Mouse (Mus musculus) left cerebral cortex, postnatal 14 days (tissue): ENCODE data around the gene Onecut3. TPM values are rescaled to one million over a fixed set of nuclear protein-coding genes. Genes with fewer than 3 reads are reported as not detected.
A peak's percentile ranks its signal among the peaks of the same experiment; 100 is the strongest.

Source experiments
- DNase-seq, 2 experiments: peaks; one replicate each; pipeline ENCODE4 v3.0.0; 2021 to 2022; ENCODE audit warnings: low spot score in 2 of 2, mixed read lengths in 1 of 2
- intact Hi-C: fragments of 180-260 bp; cut with DNase I; formaldehyde crosslinking; loops from one replicate; pipeline ENCODE4 v1.15.1; 2025
- total RNA-seq, 2 experiments: library from RNA; stranded (reverse); gene quantifications; 2 replicates each; pipeline ENCODE4 v1.2.3; 2021

The Onecut3 gene
- total RNA-seq, 2 experiments from 2014 or later = not detected

DNA sequence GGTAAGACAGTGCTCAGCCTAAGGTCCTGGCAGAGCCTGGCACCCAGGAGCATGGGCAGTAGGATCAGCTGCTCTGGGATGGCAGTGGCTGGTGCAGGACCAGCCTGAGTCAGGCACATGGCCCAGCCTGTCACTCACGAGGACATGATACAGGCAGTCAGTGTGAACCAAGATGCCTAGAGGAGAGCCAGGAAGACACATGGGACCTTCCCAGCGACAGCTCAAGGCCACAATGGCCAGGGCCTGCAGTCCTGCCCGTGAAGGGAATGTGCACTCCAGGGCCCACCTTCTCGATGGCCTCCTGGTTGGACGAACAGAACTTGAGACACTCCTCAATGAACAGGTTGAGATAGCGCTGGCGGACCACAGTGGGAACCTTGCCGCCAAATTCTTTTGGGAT is 51.0 kb downstream of the Onecut3 start:
- intact Hi-C loops = loop anchor here (5.0 kb wide), 1 partner anchor 98 kb away; no protein-coding TSS in a partner anchor
- DNase-seq = no peak

GRCm38 (mm10) chr10:80546945-80547344 is 52.3 kb downstream of the Onecut3 start:
- intact Hi-C loops = loop anchor here (5.0 kb wide), 1 partner anchor 100 kb away; no protein-coding TSS in a partner anchor

GRCm38 (mm10) chr10:80547539-80547938 is 52.9 kb downstream of the Onecut3 start:
- no peak for DNase-seq
- intact Hi-C loops = loop anchor here (5.0 kb wide), 1 partner anchor 100 kb away; no protein-coding TSS in a partner anchor

More at GRCm38 (mm10) chr10:80546945-80547344, 52.3 kb downstream of the Onecut3 start:
- DNase-seq = no peak

- intact Hi-C loops = loop anchor here (5.0 kb wide), 1 partner anchor 101 kb away; no protein-coding TSS in a partner anchor
- peak; percentile 56 to 60 for DNase-seq
These were observed 53.9 kb downstream of the Onecut3 start for GRCm38 (mm10) chr10:80548428-80549006.

- no peak for DNase-seq
- intact Hi-C loops = loop anchor here (5.0 kb wide), 1 partner anchor 102 kb away; no protein-coding TSS in a partner anchor
These were observed 54.6 kb downstream of the Onecut3 start for GRCm38 (mm10) chr10:80549279-80549678.

GRCm38 (mm10) chr10:80552364-80552763 is 57.7 kb downstream of the Onecut3 start:
- DNase-seq = no peak
- intact Hi-C loops = no loop called here

DNA sequence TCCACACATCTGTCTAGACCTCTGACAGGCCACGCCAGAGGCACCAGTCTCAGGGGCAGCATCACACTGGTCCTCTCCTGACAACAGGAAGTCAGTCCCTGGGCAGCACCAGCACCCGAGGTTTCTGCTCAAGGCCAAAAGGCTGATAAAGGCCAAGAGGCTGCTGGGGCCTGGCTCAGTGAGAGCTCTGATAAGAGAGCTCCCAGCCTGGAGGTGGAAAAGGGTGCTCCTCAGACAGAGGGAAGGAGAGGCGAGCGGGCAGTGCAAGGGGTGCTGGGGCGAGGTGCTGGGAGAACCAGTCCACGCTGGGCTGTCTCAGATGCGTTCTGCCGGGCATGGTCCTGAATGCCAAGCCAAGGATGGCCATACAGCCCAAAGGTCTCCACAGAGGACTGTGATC is 58.9 kb downstream of the Onecut3 start:
- intact Hi-C loops = no loop called here
- no peak for DNase-seq

- intact Hi-C loops = no loop called here
- DNase-seq = no peak
These were observed 59.4 kb downstream of the Onecut3 start for GRCm38 (mm10) chr10:80553997-80554396.

GRCm38 (mm10) chr10:80557346-80557965 is 62.8 kb downstream of the Onecut3 start:
- peak; percentile 75 for DNase-seq
- intact Hi-C loops = no loop called here

GRCm38 (mm10) chr10:80559431-80559830 is 64.8 kb downstream of the Onecut3 start:
- DNase-seq = no peak
- intact Hi-C loops = no loop called here

DNA sequence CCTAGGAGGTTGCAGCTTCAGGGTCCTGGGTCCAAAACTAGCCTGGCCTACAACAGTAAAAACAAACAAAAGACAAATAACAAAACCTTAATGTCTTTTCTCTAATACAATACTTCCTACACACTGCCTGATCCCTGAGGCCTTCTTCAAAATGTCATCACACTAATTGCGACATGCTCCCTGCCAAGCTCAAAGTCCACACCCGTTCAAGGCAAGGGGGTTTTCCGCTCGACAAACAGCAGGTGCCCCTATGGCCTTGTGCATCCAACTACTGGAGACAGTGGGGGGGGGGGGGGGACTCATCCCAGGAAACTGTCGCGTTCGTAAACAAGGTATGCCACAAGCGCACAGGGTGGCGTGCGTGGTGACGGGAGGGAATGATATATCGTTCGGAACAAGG is 66.0 kb downstream of the Onecut3 start:
- no peak for DNase-seq
- intact Hi-C loops = no loop called here

- DNase-seq = peak; percentile 94 to 96
- intact Hi-C loops = no loop called here
These were observed 66.7 kb downstream of the Onecut3 start, which contains the start of gene Rexo1 for GRCm38 (mm10) chr10:80561116-80561944. Rexo1 (minus strand) TSS chr10:80561560.

- DNase-seq = peak; percentile 92 to 94
- intact Hi-C loops = no loop called here
These were observed 71.9 kb downstream of the Onecut3 start for GRCm38 (mm10) chr10:80566375-80567092.

Other genes with a start within 250 kb of the Onecut3 start
- gene Ndufs7, start 245.7 kb upstream of the Onecut3 start, total RNA-seq = 100 to 1,000 TPM; 171 to 187 TPM
- 10 to 100 TPM; 20.7 to 29.7 TPM for gene Gamt, start 233.8 kb upstream of the Onecut3 start, total RNA-seq
- gene Dazap1, start 233.3 kb upstream of the Onecut3 start, total RNA-seq = 10 to 100 TPM; 84.3 to 84.9 TPM
- gene Rps15, start 202.4 kb upstream of the Onecut3 start, total RNA-seq = 100 to 1,000 TPM; 743 to 795 TPM
- gene Apc2, start 198.9 kb upstream of the Onecut3 start, total RNA-seq = 100 to 1,000 TPM; 131 to 139 TPM
- gene 2310011J03Rik, start 174.3 kb upstream of the Onecut3 start, total RNA-seq = 10 to 100 TPM; 21.2 to 25.5 TPM
- 1 to 10 TPM; 4.9 to 5.7 TPM for gene Pcsk4, start 165.3 kb upstream of the Onecut3 start, total RNA-seq
- 10 to 100 TPM in 1 of 2 experiments, 1 to 10 TPM in 1; 8.6 to 10.1 TPM for gene Reep6, start 164.9 kb upstream of the Onecut3 start, total RNA-seq
- 1 to 10 TPM; 2.0 to 4.2 TPM for gene Adamtsl5, start 146.4 kb upstream of the Onecut3 start, total RNA-seq
- 10 to 100 TPM in 1 of 2 experiments, 1 to 10 TPM in 1; 7.6 to 10.6 TPM for gene Plk5, start 138.4 kb upstream of the Onecut3 start, total RNA-seq
- 10 to 100 TPM; 19.9 to 24.1 TPM for gene Mex3d, start 107.2 kb upstream of the Onecut3 start, total RNA-seq
- gene Mbd3, start 95.3 kb upstream of the Onecut3 start, total RNA-seq = 100 to 1,000 TPM; 122 to 134 TPM
- gene Uqcr11, start 88.0 kb upstream of the Onecut3 start, total RNA-seq = 100 to 1,000 TPM; 587 to 604 TPM
- 10 to 100 TPM; 26.6 to 29.1 TPM for gene Tcf3, start 61.2 kb upstream of the Onecut3 start, total RNA-seq
- under 1 TPM; 0.15 TPM for gene Atp8b3, start 44.3 kb downstream of the Onecut3 start, total RNA-seq
- gene Rexo1, start 66.7 kb downstream of the Onecut3 start, total RNA-seq = 10 to 100 TPM; 44.5 to 46.3 TPM
- 10 to 100 TPM; 46.7 to 48.0 TPM for gene Klf16, start 82.5 kb downstream of the Onecut3 start, total RNA-seq
- 100 to 1,000 TPM; 212 to 220 TPM for gene Abhd17a, start 95.5 kb downstream of the Onecut3 start, total RNA-seq
- 10 to 100 TPM; 35.8 to 39.3 TPM for gene Scamp4, start 108.0 kb downstream of the Onecut3 start, total RNA-seq
- gene Adat3, start 108.0 kb downstream of the Onecut3 start, total RNA-seq = 1 to 10 TPM; 2.8 TPM
- 1 to 10 TPM; 2.6 to 2.8 TPM for gene Gm49322, start 111.2 kb downstream of the Onecut3 start, total RNA-seq
- 100 to 1,000 TPM; 188 to 196 TPM for gene Csnk1g2, start 128.0 kb downstream of the Onecut3 start, total RNA-seq
- gene Btbd2, start 162.2 kb downstream of the Onecut3 start, total RNA-seq = 10 to 100 TPM; 88.3 to 93.5 TPM
- 10 to 100 TPM; 38.4 to 46.7 TPM for gene Mknk2, start 183.3 kb downstream of the Onecut3 start, total RNA-seq
- 10 to 100 TPM; 15.0 to 20.2 TPM for gene Mob3a, start 207.1 kb downstream of the Onecut3 start, total RNA-seq
- gene Izumo4, start 207.3 kb downstream of the Onecut3 start, total RNA-seq = 10 to 100 TPM; 52.8 to 55.3 TPM
- gene Ap3d1, start 247.4 kb downstream of the Onecut3 start, total RNA-seq = 100 to 1,000 TPM; 143 to 147 TPM